Mouse (Mus musculus) testis, adult 2 months (tissue): ENCODE results near the gene 2810021J22Rik. TPM values are rescaled to one million over a fixed set of nuclear protein-coding genes. Genes with fewer than 3 reads are reported as not detected.
"Not testable (repeated sequence)": the region's sequence is repeated elsewhere in the genome, so short reads cannot be mapped to it uniquely, and the experiment has no call there.

Source experiments
- H3K27ac ChIP-seq: fragments of 200-500 bp; 2 replicates; pipeline ENCODE4 v1.5.1; 2012; ENCODE audit warnings: low read depth, low read length; ENCODE audit not compliant: control insufficient read depth, insufficient read depth
- H3K27me3 ChIP-seq: fragments of 200-500 bp; 2 replicates; pipeline ENCODE4 v1.6.1; 2012; ENCODE audit warnings: mild to moderate bottlenecking, low read length, moderate library complexity; ENCODE audit not compliant: control insufficient read depth, insufficient read depth
- H3K36me3 ChIP-seq: fragments of 200-500 bp; 2 replicates; pipeline ENCODE4 v1.6.1; 2012; ENCODE audit warnings: mild to moderate bottlenecking, low read length; ENCODE audit not compliant: control insufficient read depth, insufficient read depth
- H3K4me1 ChIP-seq: fragments of 200-500 bp; 2 replicates; pipeline ENCODE4 v1.6.1; 2012; ENCODE audit warnings: low read length; ENCODE audit not compliant: control insufficient read depth, insufficient read depth
- H3K4me3 ChIP-seq: fragments of 200-500 bp; 2 replicates; pipeline ENCODE4 v1.5.1; 2012; ENCODE audit warnings: low read depth, mild to moderate bottlenecking, low read length, moderate library complexity, mixed read lengths; ENCODE audit not compliant: control insufficient read depth
- CTCF ChIP-seq: fragments of 200-500 bp; IDR thresholded peaks from 2 replicates; pipeline ENCODE4 v1.5.1; 2012; ENCODE audit warnings: low read depth, mild to moderate bottlenecking, inconsistent platforms, low read length, moderate library complexity; ENCODE audit not compliant: control insufficient read depth, insufficient read depth, insufficient replicate concordance
- POLR2A ChIP-seq: fragments of 200-500 bp; IDR thresholded peaks from 2 replicates; pipeline ENCODE4 v1.6.1; 2012; ENCODE audit warnings: low read depth, mild to moderate bottlenecking, inconsistent platforms, low read length, moderate library complexity; ENCODE audit not compliant: control insufficient read depth
- polyA plus RNA-seq: library from polyadenylated mRNA; depleted of rRNA; stranded (reverse); fragments of >200 nt; gene quantifications from 2 replicates; pipeline ENCODE4 v1.2.3, GENCODE M21; 2012; rRNA removed

2810021J22Rik gene
- 3.1 and 9.7 TPM in 2 replicates for polyA plus RNA-seq

DNA sequence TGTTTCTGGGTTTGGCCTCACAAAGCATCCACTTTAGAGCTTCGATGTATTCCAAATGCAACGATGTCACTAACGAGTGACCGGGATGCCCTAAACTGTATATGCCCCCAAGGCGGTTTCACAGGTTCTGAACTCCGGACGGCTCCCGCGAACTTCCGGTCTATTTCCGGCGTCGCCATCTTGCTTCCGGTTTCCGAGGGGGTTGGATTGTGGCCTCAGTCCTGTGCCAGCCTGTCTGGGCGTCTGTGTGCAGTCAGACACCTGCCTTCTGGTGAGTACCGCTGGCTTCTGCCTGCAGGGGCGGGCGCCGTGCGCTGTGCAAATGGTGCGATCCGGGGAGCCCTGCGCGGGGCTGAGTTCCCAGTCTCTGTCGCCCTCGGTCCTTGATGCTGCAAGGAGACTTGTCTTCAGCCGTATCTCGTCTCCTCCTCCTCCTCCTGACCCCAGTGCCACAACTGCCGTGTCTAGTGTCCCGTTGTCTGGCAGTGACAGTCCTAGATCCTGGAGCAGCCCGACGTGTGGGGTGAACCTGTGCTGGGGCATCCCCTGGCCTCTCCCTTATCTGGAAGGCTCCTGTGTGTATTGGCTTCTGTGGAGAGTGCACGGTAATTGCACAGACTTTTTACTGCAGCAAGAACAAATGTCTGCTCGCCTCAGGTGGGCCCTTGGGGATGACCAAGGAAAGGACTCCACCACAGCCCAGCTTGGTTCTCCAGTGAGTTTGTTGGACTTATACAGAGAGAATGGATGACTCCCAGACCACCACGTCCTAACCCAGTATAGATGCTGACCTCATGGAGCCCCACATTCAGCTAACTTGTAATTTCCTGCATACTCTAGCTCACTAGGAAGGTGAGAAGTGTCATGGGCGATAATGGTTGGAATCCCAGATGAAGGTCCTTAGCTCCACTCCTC, at the start of gene 2810021J22Rik:
Gene 2810021J22Rik (plus strand): TSS at position 178 of the 915 bp plus-strand sequence.
- Histone ChIP-seq H3K4me1 (peaks cover 5% of the 10 kb centered on the region), H3K4me3 (peak within 1 kb of the TSS; percentile 95), H3K27me3 (no peaks in the 10 kb centered on the region), H3K36me3 (no peaks in the 10 kb centered on the region; the same call in none of the 2 replicates), H3K27ac (peak within 1 kb of the TSS; percentile 68)
- TF ChIP-seq CTCF (no peak), POLR2A (no peak; the same call in 1 of the 2 replicates)

GRCm38 (mm10) chr11:58828937-58829336, 38.1 kb upstream of the 2810021J22Rik start, which contains the start of gene Olfr312:
Gene Olfr312 (plus strand): TSS chr11:58829237.
- not testable (repeated sequence) for H3K27me3 ChIP-seq, H3K4me1 ChIP-seq, H3K4me3 ChIP-seq, H3K27ac ChIP-seq, H3K36me3 ChIP-seq

GRCm38 (mm10) chr11:58829764-58830163, 37.3 kb upstream of the 2810021J22Rik start:
- Histone ChIP-seq H3K27ac (no peak overlapping the region), H3K27me3 (no peaks in the 10 kb centered on the region), H3K4me1 (no peaks in the 10 kb centered on the region), H3K36me3 (no peaks in the 10 kb centered on the region), H3K4me3 (no peak overlapping the region)
- no peak for TF ChIP-seq POLR2A
- TF ChIP-seq CTCF, result no peak

DNA sequence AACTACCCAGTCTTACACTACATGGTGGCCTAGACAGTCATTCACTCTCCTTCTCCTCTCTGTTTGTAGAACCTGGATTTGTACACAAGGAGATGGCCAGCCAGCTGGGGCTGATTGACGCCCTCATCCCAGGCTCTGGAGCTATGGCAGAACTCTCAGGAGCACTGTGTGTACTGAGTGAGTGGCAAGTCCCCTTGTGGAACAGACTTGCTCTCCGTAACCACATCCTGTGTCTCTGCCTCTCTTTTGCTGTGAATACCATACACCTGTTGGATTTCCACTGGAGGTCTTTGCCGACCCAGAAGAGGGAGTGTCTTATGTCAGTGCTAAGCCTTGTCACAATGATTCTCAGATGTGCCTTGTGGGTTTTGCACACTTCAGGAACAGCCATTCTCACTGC, 34.5 kb upstream of the 2810021J22Rik start:
- not testable (repeated sequence) for H3K4me3 ChIP-seq, H3K27ac ChIP-seq, H3K36me3 ChIP-seq, H3K27me3 ChIP-seq, H3K4me1 ChIP-seq

GRCm38 (mm10) chr11:58838951-58839350, 28.1 kb upstream of the 2810021J22Rik start, which contains the start of gene Olfr311:
Gene Olfr311 (plus strand): TSS chr11:58839251.
- not testable (repeated sequence) for H3K4me3 ChIP-seq, H3K36me3 ChIP-seq, H3K4me1 ChIP-seq, H3K27me3 ChIP-seq, H3K27ac ChIP-seq

- Histone ChIP-seq H3K27ac (peak within 1 kb of the TSS; percentile 14; the same call in 1 of the 2 replicates), H3K36me3 (no peaks in the 10 kb centered on the region), H3K27me3 (no peaks in the 10 kb centered on the region), H3K4me3 (peak within 1 kb of the TSS; percentile 94), H3K4me1 (peaks cover 2% of the 10 kb centered on the region; the same call in 1 of the 2 replicates)
- TF ChIP-seq CTCF (no peak), POLR2A (peak; percentile 62)
These were observed 20.0 kb upstream of the 2810021J22Rik start, which contains the start of gene Gm12258 for GRCm38 (mm10) chr11:58846919-58847461. Gene Gm12258 (plus strand): TSS chr11:58847158.

GRCm38 (mm10) chr11:58847636-58848035, 19.4 kb upstream of the 2810021J22Rik start:
- no peak overlapping the region for H3K27ac ChIP-seq
- no peak overlapping the region for H3K4me3 ChIP-seq
- TF ChIP-seq CTCF (no peak), POLR2A (no peak)

More at GRCm38 (mm10) chr11:58847636-58848035, 19.4 kb upstream of the 2810021J22Rik start:
- H3K36me3 ChIP-seq, result no peaks in the 10 kb centered on the region
- H3K4me1 ChIP-seq, result peaks cover 2% of the 10 kb centered on the region; the same call in 1 of the 2 replicates
- H3K27me3 ChIP-seq, result no peaks in the 10 kb centered on the region
